Mouse (Mus musculus) bone marrow, adult 2 months (tissue): ENCODE measurements around the gene Mospd2.

ENCODE experiments used
- CTCF ChIP-seq: fragments of 200-500 bp; IDR thresholded peaks from 2 replicates; pipeline ENCODE4 v1.5.1; 2011; ENCODE audit warnings: low read length, control low read depth; ENCODE audit not compliant: control insufficient read depth, insufficient read depth
- POLR2A ChIP-seq: fragments of 200-500 bp; IDR thresholded peaks from 2 replicates; pipeline ENCODE4 v1.6.1; 2011; ENCODE audit warnings: low read depth, mild to moderate bottlenecking, control low read depth, low read length, borderline replicate concordance; ENCODE audit not compliant: control insufficient read depth

DNA sequence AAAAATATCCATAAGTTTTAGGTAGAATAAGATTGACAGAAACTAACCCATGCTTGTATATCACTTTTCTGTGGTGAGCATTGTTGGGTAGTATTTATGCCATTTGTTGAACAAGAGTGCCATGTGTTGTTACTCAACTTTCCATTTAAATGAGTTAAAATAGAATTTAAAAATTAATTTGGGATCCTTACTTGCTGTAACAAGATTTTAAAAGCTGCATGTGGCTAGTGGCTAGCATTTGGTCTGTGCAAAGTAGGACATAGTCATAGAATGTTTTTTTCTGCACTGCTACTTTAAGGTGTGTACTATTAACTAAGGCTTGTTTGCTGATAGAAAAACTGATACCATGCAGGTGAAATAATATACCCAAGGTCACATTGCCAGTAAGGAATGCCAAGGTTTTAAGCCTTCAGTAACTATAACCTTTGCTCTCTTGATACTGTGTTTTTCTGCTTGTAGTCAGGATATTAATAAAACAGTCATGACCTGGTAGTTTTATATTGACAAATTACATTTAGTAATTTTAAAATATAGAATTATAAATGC, 24.7 kb upstream of the Mospd2 start, which contains the start of gene Gm17604:
- TF ChIP-seq POLR2A, result no peak
- no peak for TF ChIP-seq CTCF
